Mouse (Mus musculus): ENCODE data around the gene Card11.
A peak's percentile ranks its signal among the peaks of the same experiment; 100 is the strongest.

The Card11 gene

GRCm38 (mm10) chr5:140985311-140986050 lies 14.9 kb downstream of the Card11 start:
- no peak for DNase-seq

- DNase-seq: peak; percentile 38
These were observed 19.0 kb downstream of the Card11 start for GRCm38 (mm10) chr5:140981370-140981805.

GRCm38 (mm10) chr5:140980783-140981182 lies 19.6 kb downstream of the Card11 start:
- no peak for DNase-seq

DNA sequence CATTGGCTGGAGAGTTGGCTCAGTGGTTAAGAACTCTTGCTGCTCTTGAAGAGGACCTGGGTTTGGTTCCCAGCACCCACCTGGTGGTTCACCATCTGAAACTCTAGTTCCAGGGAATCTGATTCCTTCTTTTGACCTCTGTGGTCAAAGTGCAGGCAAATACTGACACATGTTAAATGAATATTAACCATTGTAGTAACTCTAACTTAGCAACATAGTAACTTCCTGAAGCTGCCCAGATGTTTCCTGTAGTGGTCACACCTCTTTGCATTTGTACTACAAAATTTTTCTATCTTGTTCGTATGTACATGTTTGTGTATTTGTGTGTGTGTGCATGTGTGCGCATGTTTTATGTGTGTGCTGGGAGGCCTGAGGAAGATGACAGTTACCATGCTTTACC lies 20.3 kb downstream of the Card11 start:
- no peak for DNase-seq

DNA sequence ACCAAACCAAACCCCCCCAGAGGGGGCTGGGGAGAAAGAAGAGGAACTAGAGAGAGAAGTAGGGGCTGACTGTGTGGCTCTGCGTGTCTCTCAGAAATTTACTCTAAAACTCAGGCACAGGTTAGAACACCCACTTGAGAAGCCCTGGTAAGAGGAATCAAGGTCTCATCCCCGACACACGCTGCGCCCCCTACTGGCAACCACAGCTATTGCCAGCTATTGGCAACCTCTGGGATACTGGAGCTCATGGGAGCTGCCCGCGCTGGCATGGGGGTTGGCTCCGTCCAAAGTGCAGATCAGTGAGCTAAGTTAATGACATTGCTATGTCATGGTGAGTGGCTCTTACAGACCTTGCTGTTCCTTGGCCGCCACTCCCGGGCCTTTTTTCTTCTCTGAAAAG lies 37.4 kb downstream of the Card11 start:
- DNase-seq: peak; percentile 83

GRCm38 (mm10) chr5:140960732-140961131 lies 39.6 kb downstream of the Card11 start:
- no peak for DNase-seq

DNA sequence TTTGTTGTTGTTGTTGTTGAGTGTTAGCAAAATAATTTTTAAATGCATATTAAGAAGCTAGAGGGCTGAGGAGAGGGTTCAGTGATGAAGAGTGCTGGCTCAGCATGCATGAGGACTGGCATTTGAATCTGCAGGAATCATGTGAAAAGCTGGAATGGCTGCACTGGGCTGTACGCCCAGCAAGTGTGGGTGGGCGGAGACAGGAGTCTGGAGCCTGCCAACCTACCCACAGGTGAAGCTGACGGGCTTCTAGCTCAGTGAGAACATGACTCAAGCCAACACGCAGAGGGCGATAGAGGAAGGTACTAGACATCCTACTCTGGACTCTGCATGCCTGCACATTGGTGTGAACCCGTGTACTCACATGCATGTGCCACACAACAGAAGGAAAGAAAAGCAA lies 41.2 kb downstream of the Card11 start:
- DNase-seq: no peak

- DNase-seq: peak; percentile 38
These were observed 43.3 kb downstream of the Card11 start for GRCm38 (mm10) chr5:140957106-140957505.

- DNase-seq: no peak
These were observed 44.7 kb downstream of the Card11 start for GRCm38 (mm10) chr5:140955666-140956065.

- no peak for DNase-seq
These were observed 48.6 kb downstream of the Card11 start for GRCm38 (mm10) chr5:140951801-140952200.

GRCm38 (mm10) chr5:140948009-140948408 lies 52.4 kb downstream of the Card11 start:
- DNase-seq: peak; percentile 86

- no peak for DNase-seq
These were observed 54.3 kb downstream of the Card11 start for GRCm38 (mm10) chr5:140946034-140946433.

DNA sequence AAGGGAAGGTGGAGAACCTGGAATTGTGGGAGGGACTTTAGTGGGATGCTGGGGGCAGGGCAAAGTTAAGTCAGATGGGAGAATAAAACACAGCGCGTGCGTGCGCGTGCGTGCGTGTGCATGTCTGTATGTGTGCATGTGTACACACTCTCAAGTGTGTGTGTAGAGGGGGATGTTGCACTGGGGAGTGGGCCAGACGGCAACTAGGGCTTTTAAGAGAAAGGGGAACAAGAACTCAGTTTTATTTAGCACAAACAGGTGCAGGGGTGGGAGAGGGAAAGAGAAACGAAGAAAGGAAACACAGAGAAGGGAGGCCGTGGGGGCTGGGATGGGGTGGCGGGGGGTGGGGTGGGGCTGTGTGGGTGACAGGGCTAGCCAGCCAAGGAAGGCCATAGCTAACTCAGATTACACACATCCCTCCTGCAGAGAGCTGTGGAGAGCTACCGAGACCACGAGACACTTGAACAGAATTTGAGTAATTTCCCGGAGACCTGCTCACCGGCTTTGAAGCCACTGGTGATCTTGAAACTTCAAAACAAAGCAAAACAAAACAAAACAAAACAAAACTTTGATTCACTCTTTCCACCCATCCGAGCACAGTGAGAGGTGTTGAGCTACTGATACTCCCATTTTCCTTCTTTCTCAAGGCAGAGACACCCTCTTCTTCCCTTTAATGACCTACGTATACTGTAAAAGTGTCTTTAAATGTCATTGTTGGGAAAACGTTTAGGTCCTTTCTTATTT lies 55.8 kb downstream of the Card11 start:
- peak; percentile 57 for DNase-seq

DNA sequence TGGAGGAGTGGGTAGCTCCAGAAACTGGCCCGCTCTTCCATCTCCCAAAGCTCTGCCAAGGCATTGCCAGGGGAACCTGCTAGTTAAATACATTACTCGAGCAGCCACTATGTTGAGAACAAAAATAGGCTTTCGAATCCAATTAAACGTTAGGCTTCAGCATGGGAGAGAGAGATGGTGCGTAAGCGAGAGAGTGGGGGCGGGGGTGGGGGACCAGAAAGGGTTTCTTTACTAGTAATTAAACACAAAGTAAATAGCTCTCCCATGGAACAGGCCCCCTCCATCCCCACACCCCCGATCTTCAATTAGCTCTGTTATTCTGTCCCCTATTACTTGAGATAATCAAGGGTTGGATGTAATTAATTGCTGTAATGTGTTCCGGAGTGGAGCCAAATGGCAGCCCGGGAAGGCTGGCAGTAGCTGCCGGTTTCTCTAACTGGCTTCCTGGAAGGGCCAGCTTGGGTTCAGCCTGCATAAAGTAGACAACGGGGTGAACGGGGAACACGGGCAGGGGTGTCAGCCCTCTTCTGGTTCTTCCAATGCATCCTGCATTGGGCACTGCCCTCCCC lies 59.4 kb downstream of the Card11 start:
- DNase-seq: no peak

DNA sequence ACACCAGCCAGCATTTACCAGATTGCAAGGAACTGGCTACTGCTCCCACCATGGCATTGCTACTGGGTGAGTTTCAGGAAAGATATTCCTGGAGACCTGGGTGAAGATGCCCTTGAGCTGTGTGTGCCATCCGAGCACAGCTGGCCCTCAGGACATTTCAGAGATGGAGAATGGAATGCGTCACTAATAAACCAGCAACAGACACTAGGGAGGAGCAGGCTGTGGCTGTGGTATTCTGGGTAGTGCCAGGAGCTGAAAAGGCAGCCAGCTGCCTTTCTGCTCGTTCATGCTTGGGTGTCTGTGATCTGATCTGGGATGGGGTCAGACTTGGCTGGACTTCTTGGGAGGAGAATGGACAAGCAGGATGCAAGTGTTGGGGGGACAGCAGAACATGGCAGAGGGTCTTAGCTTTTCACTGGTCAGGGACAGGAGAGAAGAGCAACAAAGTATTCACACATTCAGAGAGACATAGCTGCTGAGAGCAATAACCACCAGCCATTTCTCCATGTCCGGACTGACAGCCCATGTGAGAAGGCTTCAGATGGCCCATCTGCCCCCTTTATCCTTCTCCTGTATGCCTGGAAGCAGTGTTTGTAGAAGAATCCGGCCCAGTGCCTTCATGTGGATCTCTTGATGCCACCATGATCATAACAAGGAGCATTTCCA lies 60.0 kb downstream of the Card11 start:
- no peak for DNase-seq

DNA sequence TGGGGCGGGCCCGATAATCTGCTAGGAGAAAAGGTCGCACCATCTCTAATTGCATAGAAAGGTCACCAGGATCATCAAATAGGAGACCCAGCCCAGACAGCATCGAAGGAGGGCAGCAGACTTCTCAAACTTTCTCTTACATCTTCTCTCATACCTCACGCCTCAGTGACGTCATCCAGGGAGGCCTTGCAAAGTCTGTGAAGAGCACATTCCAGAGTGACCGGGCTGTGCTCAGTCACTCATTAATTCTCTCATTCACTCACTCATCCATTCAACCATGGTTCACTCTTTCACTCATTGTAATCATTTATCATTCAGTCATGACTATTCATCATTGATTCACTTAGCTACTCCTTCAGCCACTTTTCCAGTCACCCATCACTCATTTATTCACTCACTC lies 63.6 kb downstream of the Card11 start:
- DNase-seq: no peak

- DNase-seq: no peak
These were observed 64.5 kb downstream of the Card11 start for GRCm38 (mm10) chr5:140935848-140936247.

DNA sequence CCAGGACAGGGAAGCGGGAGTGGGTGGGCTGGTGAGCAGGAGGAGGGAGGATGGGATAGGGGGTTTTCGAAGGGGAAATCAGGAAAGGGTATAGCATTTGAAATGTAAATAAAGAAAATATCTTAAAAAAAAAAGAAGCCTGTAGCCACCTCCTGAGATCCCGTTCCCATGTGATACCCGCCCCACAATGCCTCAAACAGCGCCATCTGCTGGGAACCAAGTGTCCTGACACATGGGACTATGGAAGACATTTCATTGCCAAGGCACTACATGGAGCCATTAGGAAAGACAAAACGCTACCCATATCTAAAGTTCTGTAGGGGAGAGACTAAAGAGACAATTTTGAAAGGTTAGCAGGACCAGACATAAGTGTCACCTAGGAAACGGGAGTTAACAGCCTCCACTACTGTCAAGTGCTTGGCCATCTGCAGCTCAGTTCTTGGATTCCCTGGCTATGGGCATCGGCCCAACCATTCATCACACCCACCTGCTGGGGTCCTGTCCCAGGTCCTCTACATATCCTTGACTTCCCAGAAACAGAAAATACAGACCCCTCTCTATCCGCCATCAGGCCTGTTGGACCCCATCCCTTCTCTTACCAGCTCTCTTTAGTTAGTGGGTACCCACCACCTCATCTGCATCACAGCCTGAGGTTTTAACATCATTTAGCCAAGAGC lies 65.6 kb downstream of the Card11 start:
- peak; percentile 29 for DNase-seq

- no peak for DNase-seq
These were observed 68.7 kb downstream of the Card11 start for GRCm38 (mm10) chr5:140931523-140932229.

DNA sequence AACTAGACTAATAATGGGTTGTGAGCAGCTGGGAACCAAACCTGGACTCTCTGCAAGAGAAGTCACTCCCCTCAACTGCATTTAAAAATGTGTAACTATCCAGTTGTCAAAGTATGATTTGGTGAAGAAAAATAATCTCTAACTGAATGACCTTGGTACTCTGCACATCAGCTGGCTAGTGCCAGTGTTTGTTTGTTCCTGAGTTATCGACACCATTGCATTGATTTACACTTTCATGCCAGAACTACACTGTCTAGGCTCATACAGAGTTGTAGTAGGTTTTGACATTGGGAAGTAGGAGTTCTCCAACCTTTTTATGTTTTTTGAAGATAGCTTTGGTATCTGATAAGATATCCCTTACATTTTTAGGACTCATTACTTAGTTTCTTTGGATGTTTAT lies 81.9 kb downstream of the Card11 start:
- no peak for DNase-seq

DNA sequence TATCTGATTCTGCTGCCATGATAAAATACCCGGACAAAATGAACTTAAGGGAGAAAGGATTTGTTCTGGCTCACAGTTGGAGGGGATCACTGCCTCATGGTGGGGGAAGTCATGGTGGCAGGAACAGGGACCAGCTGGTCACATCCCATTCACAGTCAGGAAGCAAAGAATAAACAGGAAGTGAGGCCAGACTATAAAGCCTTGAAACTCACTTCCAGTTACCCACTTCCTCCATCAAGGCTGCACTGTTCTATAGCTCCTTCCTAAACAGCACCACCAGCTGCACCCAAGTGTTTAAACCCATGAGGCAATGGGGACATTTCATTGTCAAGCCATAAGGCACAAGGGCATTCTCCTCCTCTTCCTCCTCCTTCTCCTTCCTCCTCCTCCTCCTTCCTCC lies 82.6 kb downstream of the Card11 start:
- no peak for DNase-seq

DNA sequence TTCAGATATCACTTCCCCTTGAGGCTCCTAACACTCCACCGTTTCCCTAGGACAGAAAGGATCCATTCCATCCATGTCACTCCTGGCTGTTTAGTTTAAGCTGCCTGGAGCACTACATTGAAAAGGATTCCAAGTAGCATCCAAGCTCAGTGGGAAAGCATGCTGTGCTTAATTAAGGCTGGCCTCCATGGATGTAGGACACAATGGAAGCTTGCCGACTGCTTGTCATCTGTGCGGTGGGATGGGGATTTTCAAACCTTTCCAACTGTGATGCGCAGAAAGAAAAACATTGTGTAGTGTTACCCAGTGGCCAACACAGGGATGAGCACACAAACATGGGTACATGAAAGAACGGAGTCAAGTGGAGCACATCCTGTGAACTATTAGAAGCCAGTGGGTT lies 89.5 kb downstream of the Card11 start:
- DNase-seq: no peak
